Mouse (Mus musculus) kidney, postnatal 0 days (tissue): ENCODE data around the gene Sufu. TPM values are rescaled to one million over a fixed set of nuclear protein-coding genes. Genes with fewer than 3 reads are reported as not detected.

ENCODE experiments used
- ATAC-seq: fragments of 200-750 bp; cut with Nextera tagmentation; replicated peaks from 2 replicates; pipeline ENCODE4 v1.8.0; 2017; ENCODE audit warnings: low read depth, moderate number of reproducible peaks, moderate TSS enrichment, moderate library complexity; ENCODE audit not compliant: low FRiP score
- DNase-seq: peaks from one replicate; pipeline ENCODE4 v3.0.0-alpha.2; 2016; ENCODE audit warnings: low spot score
- H3K27ac ChIP-seq: fragments of 300-500 bp; sonication (generic); 2 replicates; pipeline ENCODE4 v1.5.1; 2014; ENCODE audit warnings: mild to moderate bottlenecking
- H3K27me3 ChIP-seq: fragments of 300-500 bp; sonication (generic); 2 replicates; pipeline ENCODE4 v1.6.1; 2014; ENCODE audit warnings: low read length, mixed read lengths; ENCODE audit not compliant: insufficient read depth
- H3K36me3 ChIP-seq: fragments of 300-500 bp; sonication (generic); 2 replicates; pipeline ENCODE4 v1.6.1; 2014; ENCODE audit warnings: low read length, mixed read lengths; ENCODE audit not compliant: insufficient read depth
- H3K4me1 ChIP-seq: fragments of 300-500 bp; sonication (generic); replicated peaks from 2 replicates; pipeline ENCODE4 v1.6.1; 2014; ENCODE audit warnings: antibody characterized with exemption, low read length, mixed read lengths; ENCODE audit not compliant: insufficient read depth
- H3K4me2 ChIP-seq: fragments of 300-500 bp; sonication (generic); 2 replicates; pipeline ENCODE4 v1.6.1; 2014; ENCODE audit warnings: mild to moderate bottlenecking, low read length, moderate library complexity, mixed read lengths
- H3K4me3 ChIP-seq: fragments of 300-500 bp; sonication (generic); replicated peaks from 2 replicates; pipeline ENCODE4 v1.5.1; 2014; ENCODE audit warnings: low read depth, low read length
- H3K9ac ChIP-seq: fragments of 300-500 bp; sonication (generic); 2 replicates; pipeline ENCODE4 v1.6.1; 2014; ENCODE audit warnings: low read depth, low read length
- H3K9me3 ChIP-seq: fragments of 300-500 bp; sonication (generic); replicated peaks from 2 replicates; pipeline ENCODE4 v1.6.1; 2016; ENCODE audit warnings: low read length, inconsistent platforms, mixed read lengths
- CTCF ChIP-seq: IDR thresholded peaks from 2 replicates; pipeline ENCODE4 v1.5.1; 2016; ENCODE audit warnings: antibody characterized with exemption, low read depth, mild to moderate bottlenecking, moderate library complexity
- WGBS: fragments of 180-500 bp; shearing (Covaris S2); extraction: QIAGEN DNeasy Blood & Tissue Kit; methylation state at CpG from one replicate; pipeline ENCODE4 v1.1.7; 2014; 5-methylcytosine and 5-hydroxymethylcytosine counted together
- polyA plus RNA-seq: library from polyadenylated mRNA; unstranded; fragments of >200 nt; fragmentation: Nextera tagmentation; extraction: Ambion mirVana; gene quantifications from 2 replicates; pipeline ENCODE4 v1.2.1, GENCODE M21; 2015

Gene Sufu
- polyA plus RNA-seq, 1 experiment from 2014 or later: 30.6 TPM

- peaks cover 14% of the 10 kb centered on the region for H3K36me3 ChIP-seq
- peaks cover 18% of the 10 kb centered on the region for H3K4me1 ChIP-seq
- no peak overlapping the region for H3K4me3 ChIP-seq
- H3K27me3 ChIP-seq: no peaks in the 10 kb centered on the region
- no peak overlapping the region for H3K9ac ChIP-seq
- H3K9me3 ChIP-seq: no peaks in the 10 kb centered on the region
- DNase-seq (peak; percentile 45), ATAC-seq (peak; percentile 92)
- peak; percentile 45; the same call in 1 of the 2 replicates for TF ChIP-seq CTCF
- H3K4me2 ChIP-seq: no peak overlapping the region
- 48% methylated on average over 8 of the region's 8 CpGs for WGBS
- peak overlapping the region; percentile 91 for H3K27ac ChIP-seq
Observed at GRCm38 (mm10) chr19:46406592-46407386, 10.1 kb downstream of the Sufu start.

- TF ChIP-seq CTCF: no peak
- no peak for DNase-seq
- H3K4me1 ChIP-seq: peaks cover 18% of the 10 kb centered on the region
- no peak overlapping the region for H3K27ac ChIP-seq
- H3K36me3 ChIP-seq: peaks cover 8% of the 10 kb centered on the region; the same call in 1 of the 2 replicates
- no peak overlapping the region for H3K9ac ChIP-seq
- H3K4me3 ChIP-seq: no peak overlapping the region
- H3K27me3 ChIP-seq: no peaks in the 10 kb centered on the region
- WGBS: 79% methylated on average over 3 of the region's 3 CpGs
- no peaks in the 10 kb centered on the region for H3K9me3 ChIP-seq
- H3K4me2 ChIP-seq: no peak overlapping the region
- no peak for ATAC-seq
Observed at GRCm38 (mm10) chr19:46409506-46409905, 12.8 kb downstream of the Sufu start.

- 78% methylated on average over 12 of the region's 12 CpGs for WGBS
- no peak overlapping the region for H3K4me2 ChIP-seq
- TF ChIP-seq CTCF: no peak
- H3K4me1 ChIP-seq: peaks cover 3% of the 10 kb centered on the region; the same call in 1 of the 2 replicates
- H3K4me3 ChIP-seq: no peak overlapping the region
- no peak for DNase-seq
- H3K27ac ChIP-seq: no peak overlapping the region
- H3K27me3 ChIP-seq: no peaks in the 10 kb centered on the region
- no peaks in the 10 kb centered on the region for H3K9me3 ChIP-seq
- H3K9ac ChIP-seq: no peak overlapping the region
- peaks cover 6% of the 10 kb centered on the region; the same call in 1 of the 2 replicates for H3K36me3 ChIP-seq
- no peak for ATAC-seq
Observed at GRCm38 (mm10) chr19:46412056-46412805, 15.5 kb downstream of the Sufu start.

GRCm38 (mm10) chr19:46413969-46414368, 17.3 kb downstream of the Sufu start:
- H3K4me2 ChIP-seq: no peak overlapping the region
- WGBS: 88% methylated on average over 2 of the region's 2 CpGs
- DNase-seq (no peak), ATAC-seq (no peak)
- H3K4me1 ChIP-seq: 0 out of 2 replicates have a peak, but pooled peaks cover 3% of the 10 kb centered on the region
- no peak overlapping the region for H3K4me3 ChIP-seq
- H3K36me3 ChIP-seq: peaks cover 6% of the 10 kb centered on the region; the same call in 1 of the 2 replicates
- no peaks in the 10 kb centered on the region for H3K27me3 ChIP-seq
- H3K9me3 ChIP-seq: no peaks in the 10 kb centered on the region
- TF ChIP-seq CTCF: no peak
- H3K27ac ChIP-seq: no peak overlapping the region
- H3K9ac ChIP-seq: no peak overlapping the region

- no peak overlapping the region for H3K27ac ChIP-seq
- H3K9me3 ChIP-seq: no peaks in the 10 kb centered on the region
- peaks cover 6% of the 10 kb centered on the region; the same call in 1 of the 2 replicates for H3K36me3 ChIP-seq
- ATAC-seq (no peak), DNase-seq (no peak)
- WGBS: 81% methylated on average over 8 of the region's 8 CpGs
- 0 out of 2 replicates have a peak, but pooled peaks cover 3% of the 10 kb centered on the region for H3K4me1 ChIP-seq
- H3K27me3 ChIP-seq: no peaks in the 10 kb centered on the region
- TF ChIP-seq CTCF: no peak
- no peak overlapping the region for H3K4me3 ChIP-seq
- no peak overlapping the region for H3K4me2 ChIP-seq
- no peak overlapping the region for H3K9ac ChIP-seq
Observed at GRCm38 (mm10) chr19:46414486-46414885, 17.8 kb downstream of the Sufu start.

GRCm38 (mm10) chr19:46416276-46416675, 19.6 kb downstream of the Sufu start:
- Histone ChIP-seq H3K36me3 (peaks cover 3% of the 10 kb centered on the region; the same call in 1 of the 2 replicates), H3K27me3 (no peaks in the 10 kb centered on the region), H3K4me3 (no peak overlapping the region), H3K4me2 (no peak overlapping the region), H3K9me3 (no peaks in the 10 kb centered on the region), H3K4me1 (0 out of 2 replicates have a peak, but pooled peaks cover 7% of the 10 kb centered on the region), H3K9ac (no peak overlapping the region), H3K27ac (no peak overlapping the region)
- no peak for TF ChIP-seq CTCF
- 75% methylated on average over 9 of the region's 9 CpGs for whole genome bisulfite sequencing
- no peak for DNase-seq
- ATAC-seq: no peak
